Mouse (Mus musculus): ENCODE results near the gene Mtmr6.

GRCm38 (mm10) chr14:60302441-60302840, 37.4 kb downstream of the Mtmr6 start:
- TF ChIP-seq POLR2A (IDR thresholded peaks at IDR 0.05; ENCODE audit: control insufficient read depth, extremely low read depth, insufficient read depth, low read length, poor library complexity) (no peak), CTCF (IDR thresholded peaks at IDR 0.05; ENCODE audit: borderline replicate concordance, control insufficient read depth, extremely low read depth, insufficient read depth, low read length, poor library complexity) (no peak)
